Mouse (Mus musculus) forebrain, embryonic 13.5 days (tissue): ENCODE measurements around the gene Tcf20. TPM values are rescaled to one million over a fixed set of nuclear protein-coding genes. Genes with fewer than 3 reads are reported as not detected.
A peak's percentile ranks its signal among the peaks of the same experiment; 100 is the strongest.

Experiments
- ATAC-seq: fragments of 200-750 bp; cut with Nextera tagmentation; 2 replicates; pipeline ENCODE4 v1.8.0; 2017
- H3K27ac ChIP-seq: fragments of 300-500 bp; sonication (generic); 2 replicates; pipeline ENCODE4 v1.5.1; 2015; ENCODE audit warnings: inconsistent platforms, mild to moderate bottlenecking, moderate library complexity
- H3K27me3 ChIP-seq: fragments of 300-500 bp; sonication (generic); 2 replicates; pipeline ENCODE4 v1.6.1; 2015; ENCODE audit warnings: mild to moderate bottlenecking, inconsistent platforms
- H3K36me3 ChIP-seq: fragments of 300-500 bp; sonication (generic); 2 replicates; pipeline ENCODE4 v1.6.1; 2015; ENCODE audit warnings: mild to moderate bottlenecking, inconsistent platforms; ENCODE audit not compliant: poor library complexity, severe bottlenecking
- H3K4me1 ChIP-seq: fragments of 300-500 bp; sonication (generic); 2 replicates; pipeline ENCODE4 v1.6.1; 2015; ENCODE audit warnings: inconsistent platforms
- H3K4me2 ChIP-seq: fragments of 300-500 bp; sonication (generic); 2 replicates; pipeline ENCODE4 v1.6.1; 2015; ENCODE audit warnings: inconsistent platforms, mild to moderate bottlenecking, moderate library complexity
- H3K4me3 ChIP-seq: fragments of 300-500 bp; sonication (generic); 2 replicates; pipeline ENCODE4 v1.5.1; 2015; ENCODE audit warnings: mild to moderate bottlenecking, inconsistent platforms
- H3K9ac ChIP-seq: fragments of 300-500 bp; sonication (generic); 2 replicates; pipeline ENCODE4 v1.6.1; 2015; ENCODE audit warnings: mild to moderate bottlenecking, inconsistent platforms
- H3K9me3 ChIP-seq: fragments of 300-500 bp; sonication (generic); replicated peaks from 2 replicates; pipeline ENCODE4 v1.6.1; 2016; ENCODE audit warnings: inconsistent platforms
- WGBS: fragments of 180-500 bp; shearing (Covaris S2); methylation state at CpG from one replicate; pipeline ENCODE4 v1.1.7; 2015; 5-methylcytosine and 5-hydroxymethylcytosine counted together
- polyA plus RNA-seq: library from polyadenylated mRNA; unstranded; fragments of >200 nt; fragmentation: Nextera tagmentation; extraction: Ambion mirVana; gene quantifications from 2 replicates; pipeline ENCODE4 v1.2.1, GENCODE M21; 2015

The Tcf20 gene
- polyA plus RNA-seq, 1 experiment from 2014 or later, result 15.3 TPM

DNA sequence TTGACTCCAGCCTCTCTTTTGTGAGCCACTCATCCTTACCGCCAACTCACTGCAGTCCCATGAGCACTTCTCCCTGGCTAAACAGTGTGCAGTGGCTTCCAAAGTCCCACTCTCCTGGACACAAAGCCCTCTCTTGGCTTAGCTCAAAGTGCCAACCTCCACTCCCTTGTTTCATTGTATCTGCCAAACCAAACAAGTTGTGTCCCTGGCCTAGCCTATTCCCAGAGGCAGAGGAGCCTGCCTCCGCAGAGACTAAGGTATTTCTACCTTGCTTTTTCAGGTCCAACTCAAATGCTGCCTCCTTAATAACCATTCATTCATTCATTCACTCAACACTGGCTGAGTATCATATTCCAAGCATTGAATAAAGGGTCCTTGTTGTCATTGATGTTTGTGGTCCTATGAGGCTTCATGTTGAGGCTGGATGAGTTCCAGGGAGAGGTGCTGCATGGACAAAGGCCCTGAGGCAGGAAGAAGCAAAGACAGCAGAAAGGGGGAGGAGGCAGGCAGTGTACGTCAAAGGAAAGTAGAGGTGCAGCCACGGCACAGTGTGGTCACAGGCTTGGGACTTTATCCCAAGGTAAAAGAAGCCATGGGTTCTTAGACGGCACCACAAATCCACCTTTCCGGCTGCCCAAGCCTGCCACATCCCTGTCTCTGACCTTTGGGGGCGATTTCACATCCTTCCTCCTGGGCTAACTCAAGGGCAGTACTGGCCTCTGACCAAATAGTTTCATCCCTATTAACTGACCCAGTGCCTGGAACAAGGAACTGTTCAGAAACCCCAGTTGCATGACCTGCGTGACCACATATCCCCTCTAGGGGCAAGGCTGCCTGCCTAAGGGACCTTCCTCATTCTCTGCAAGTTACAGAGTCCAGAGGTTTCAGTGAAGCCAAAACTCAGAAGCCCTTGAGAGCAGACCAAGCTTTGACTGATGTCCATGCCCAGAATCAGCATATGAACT, 82.0 kb downstream of the Tcf20 start:
- ATAC-seq, result no peak
- Histone ChIP-seq H3K36me3 (no peaks in the 10 kb centered on the region), H3K9me3 (no peaks in the 10 kb centered on the region), H3K4me2 (no peak overlapping the region), H3K4me1 (peaks cover 74% of the 10 kb centered on the region), H3K9ac (no peak overlapping the region), H3K4me3 (no peak overlapping the region), H3K27me3 (peaks cover 28% of the 10 kb centered on the region), H3K27ac (no peak overlapping the region)
- 61% methylated on average over 8 of the region's 8 CpGs for WGBS

DNA sequence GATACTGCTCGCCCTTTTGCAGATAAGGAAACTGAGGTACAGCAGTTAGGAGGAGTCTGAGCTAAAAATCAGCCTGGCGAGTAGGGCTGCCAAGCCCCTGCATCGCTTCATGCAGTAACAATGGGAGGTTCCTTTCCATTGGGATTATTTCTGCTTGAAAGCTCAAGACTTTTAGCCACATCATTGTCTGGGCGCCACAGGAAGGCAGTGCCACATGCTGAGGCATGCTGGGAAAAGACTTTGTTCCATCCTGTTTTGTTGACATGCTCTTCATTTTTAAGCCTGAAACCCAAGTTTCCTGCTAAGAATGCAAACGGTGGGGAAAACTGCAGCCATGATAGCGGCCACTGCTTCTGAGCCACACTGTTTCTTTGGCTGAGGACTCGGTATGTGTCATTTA, 83.1 kb downstream of the Tcf20 start:
- no peak overlapping the region for H3K9ac ChIP-seq

DNA sequence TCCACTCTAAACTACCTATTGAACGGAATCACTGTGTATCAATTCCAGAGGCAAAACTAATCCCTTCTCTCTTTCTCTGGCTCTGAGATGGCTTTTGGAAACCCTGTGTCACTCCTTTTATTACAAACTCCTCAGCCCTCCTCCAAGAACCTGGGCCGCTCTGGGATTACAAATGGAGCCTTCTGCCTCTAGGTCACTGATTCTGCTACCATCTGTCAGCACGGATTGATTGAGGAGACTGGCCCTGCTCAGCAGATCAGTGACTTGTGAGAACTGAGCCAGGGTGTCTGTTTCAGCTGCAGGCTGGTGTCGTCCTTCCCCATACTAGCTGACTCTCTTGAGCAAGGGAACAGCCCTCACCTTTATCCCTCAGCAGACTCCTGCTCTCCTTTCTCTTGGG, 85.2 kb downstream of the Tcf20 start:
- Histone ChIP-seq H3K4me1 (peaks cover 91% of the 10 kb centered on the region), H3K27ac (no peak overlapping the region), H3K4me3 (no peak overlapping the region), H3K9ac (peak overlapping the region; percentile 5; the same call in 1 of the 2 replicates), H3K9me3 (no peaks in the 10 kb centered on the region), H3K36me3 (no peaks in the 10 kb centered on the region), H3K27me3 (peaks cover 14% of the 10 kb centered on the region), H3K4me2 (no peak overlapping the region)
- ATAC-seq, result no peak
- WGBS, result 27% methylated on average over 4 of the region's 4 CpGs

More for the DNA sequence above, 83.1 kb downstream of the Tcf20 start:
- Histone ChIP-seq H3K27ac (peak overlapping the region; percentile 21), H3K9me3 (no peaks in the 10 kb centered on the region), H3K36me3 (no peaks in the 10 kb centered on the region), H3K4me2 (no peak overlapping the region), H3K4me1 (peaks cover 80% of the 10 kb centered on the region), H3K4me3 (no peak overlapping the region), H3K27me3 (peaks cover 17% of the 10 kb centered on the region)
- no peak for ATAC-seq
- WGBS, result 10% methylated on average over 7 of the region's 7 CpGs

DNA sequence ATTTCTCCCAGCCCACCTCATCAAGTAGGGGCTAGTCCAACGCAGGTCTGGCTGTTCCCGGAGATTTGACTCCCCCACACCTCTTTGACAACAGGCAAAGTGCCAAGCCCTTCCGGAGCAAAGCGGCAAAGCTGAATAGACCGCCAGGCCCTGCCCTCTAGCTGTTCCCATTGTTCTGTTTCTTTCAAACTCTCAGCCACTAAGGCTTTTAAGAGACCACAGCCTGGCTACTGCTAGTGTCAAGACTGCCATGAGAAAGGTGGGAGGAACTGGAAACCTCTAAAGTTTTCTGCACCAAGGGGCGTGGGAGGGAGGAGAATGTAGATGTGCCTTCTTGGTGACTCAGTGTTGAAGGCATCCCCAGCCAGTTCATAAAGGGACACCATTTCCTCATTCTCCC, 86.4 kb downstream of the Tcf20 start:
- no peak for ATAC-seq
- Histone ChIP-seq H3K9ac (no peak overlapping the region), H3K4me2 (peak overlapping the region; percentile 20; the same call in 1 of the 2 replicates), H3K4me1 (peaks cover 87% of the 10 kb centered on the region), H3K27me3 (peaks cover 14% of the 10 kb centered on the region; the same call in 1 of the 2 replicates), H3K9me3 (no peaks in the 10 kb centered on the region), H3K4me3 (no peak overlapping the region), H3K27ac (no peak overlapping the region), H3K36me3 (no peaks in the 10 kb centered on the region)
- WGBS, result under 1% methylated on average over 6 of the region's 6 CpGs

DNA sequence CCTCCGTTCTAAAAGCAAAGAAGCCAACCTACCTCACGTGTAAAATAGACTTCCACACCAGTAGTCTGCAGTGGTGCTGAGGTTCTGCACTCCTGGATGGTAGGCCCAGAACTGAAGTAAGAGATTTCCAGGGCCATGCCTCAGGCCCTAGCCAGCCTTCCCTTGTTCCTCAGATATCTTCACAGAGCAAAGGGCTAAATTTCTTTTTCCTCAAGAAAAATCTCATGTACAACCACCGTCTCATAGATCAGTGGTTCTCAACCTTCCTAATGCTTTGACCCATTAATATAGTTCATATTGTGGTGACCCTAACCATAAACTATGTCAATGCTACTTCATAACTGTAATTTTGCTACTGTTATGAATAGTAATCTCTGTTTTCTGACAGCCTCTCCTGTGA, 87.3 kb downstream of the Tcf20 start:
- H3K4me3 ChIP-seq, result peak overlapping the region; percentile 92
- no peaks in the 10 kb centered on the region for H3K9me3 ChIP-seq
- H3K27me3 ChIP-seq, result peaks cover 14% of the 10 kb centered on the region; the same call in 1 of the 2 replicates
- 37% methylated on average over 3 of the region's 3 CpGs for WGBS
- peak overlapping the region; percentile 95 for H3K4me2 ChIP-seq
- no peaks in the 10 kb centered on the region for H3K36me3 ChIP-seq
- peak overlapping the region; percentile 43 for H3K9ac ChIP-seq
- H3K4me1 ChIP-seq, result peaks cover 81% of the 10 kb centered on the region
- H3K27ac ChIP-seq, result no peak overlapping the region; the same call in 1 of the 2 replicates
- no peak for ATAC-seq

DNA sequence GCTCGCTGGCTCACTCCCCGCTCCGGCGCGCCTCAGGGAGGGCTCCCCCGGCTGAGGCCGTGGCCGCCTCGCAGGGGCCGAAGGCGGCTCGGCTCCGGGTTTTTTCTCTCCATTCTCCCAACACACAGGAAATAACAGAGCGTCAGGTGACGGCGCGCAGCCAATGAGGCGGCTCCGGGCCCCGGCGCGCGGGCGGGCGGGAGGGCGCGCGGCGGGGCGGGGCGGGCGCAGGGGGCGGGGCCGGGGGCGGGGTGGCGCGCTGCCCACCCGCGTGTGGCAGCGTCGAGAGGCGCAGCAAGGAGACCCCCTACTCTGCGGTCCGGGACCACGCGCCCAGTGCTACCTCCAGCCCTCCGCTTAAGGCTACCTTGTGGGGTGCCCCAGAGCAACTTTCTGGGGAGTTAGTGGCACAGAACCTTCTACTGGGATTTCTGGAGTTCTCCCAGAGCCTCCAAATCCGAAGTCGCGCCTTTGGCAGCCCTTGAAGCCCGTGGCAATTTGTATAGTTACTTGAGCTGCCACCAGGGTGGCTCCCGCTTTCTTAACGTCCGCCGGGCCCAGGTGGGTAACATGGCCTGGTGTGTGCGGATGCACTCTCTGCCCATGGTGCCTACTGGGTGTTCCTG, 87.9 kb downstream of the Tcf20 start:
- peaks cover 76% of the 10 kb centered on the region for H3K4me1 ChIP-seq
- peak overlapping the region; percentile 95 for H3K9ac ChIP-seq
- peak overlapping the region; percentile 95 for H3K4me2 ChIP-seq
- ATAC-seq, result peak; percentile 93
- H3K27ac ChIP-seq, result peak overlapping the region; percentile 96
- 1% methylated on average over 39 of the region's 56 CpGs for WGBS
- no peaks in the 10 kb centered on the region for H3K9me3 ChIP-seq
- no peaks in the 10 kb centered on the region for H3K36me3 ChIP-seq
- peaks cover 14% of the 10 kb centered on the region; the same call in 1 of the 2 replicates for H3K27me3 ChIP-seq
- H3K4me3 ChIP-seq, result peak overlapping the region; percentile 92

DNA sequence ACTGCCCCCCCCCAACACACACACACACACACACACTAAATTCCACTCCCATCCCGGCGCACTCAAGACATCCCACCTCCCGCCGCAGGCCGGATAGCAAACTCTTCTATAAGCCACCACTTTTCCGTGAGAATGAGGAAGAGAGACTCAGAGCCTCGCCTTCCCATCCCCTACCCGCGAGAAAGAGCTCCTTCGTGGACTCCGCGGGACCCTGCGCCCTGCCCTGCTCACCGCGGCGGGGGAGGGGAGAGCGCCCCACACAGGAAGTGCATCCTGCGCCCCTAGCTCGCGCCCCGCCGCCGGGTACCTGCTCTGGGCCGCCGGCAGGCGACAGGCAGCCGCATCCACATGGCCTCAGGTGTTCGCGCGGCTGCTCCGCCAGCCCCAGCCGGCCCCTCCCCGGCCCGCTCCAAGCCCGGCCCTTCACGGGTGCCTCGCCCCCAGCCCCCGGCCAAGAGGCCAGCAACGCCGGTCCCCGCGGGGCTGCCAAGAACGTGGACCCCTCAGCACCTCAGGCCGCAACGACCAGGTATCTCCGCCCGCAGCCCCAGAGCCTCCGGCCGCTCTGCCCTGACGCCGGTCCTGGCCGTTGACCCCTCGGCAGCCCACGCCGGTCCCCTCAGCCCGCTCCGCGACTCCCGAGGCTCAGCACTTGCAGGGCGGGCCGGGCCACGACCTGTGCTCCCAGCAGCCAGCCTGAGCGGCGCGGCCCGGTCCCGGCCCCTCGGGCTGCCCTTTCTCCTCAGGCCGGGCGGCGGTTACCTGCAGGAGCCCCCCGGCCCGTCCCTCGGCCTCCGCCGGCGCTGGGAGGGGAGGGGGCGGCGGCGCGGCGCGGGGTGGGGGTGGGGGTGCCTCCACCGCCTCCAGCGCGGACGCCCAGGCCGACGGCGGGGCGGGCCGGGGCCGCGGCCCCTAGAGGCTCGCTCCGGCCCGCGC, 88.7 kb downstream of the Tcf20 start:
- Histone ChIP-seq H3K4me2 (peak overlapping the region; percentile 95), H3K27ac (peak overlapping the region; percentile 96), H3K27me3 (peaks cover 14% of the 10 kb centered on the region; the same call in 1 of the 2 replicates), H3K9ac (peak overlapping the region; percentile 95), H3K4me3 (peak overlapping the region; percentile 92), H3K4me1 (peaks cover 68% of the 10 kb centered on the region), H3K36me3 (no peaks in the 10 kb centered on the region), H3K9me3 (no peaks in the 10 kb centered on the region)
- WGBS, result 0% methylated on average over 61 of the region's 98 CpGs
- ATAC-seq, result peak; percentile 70

DNA sequence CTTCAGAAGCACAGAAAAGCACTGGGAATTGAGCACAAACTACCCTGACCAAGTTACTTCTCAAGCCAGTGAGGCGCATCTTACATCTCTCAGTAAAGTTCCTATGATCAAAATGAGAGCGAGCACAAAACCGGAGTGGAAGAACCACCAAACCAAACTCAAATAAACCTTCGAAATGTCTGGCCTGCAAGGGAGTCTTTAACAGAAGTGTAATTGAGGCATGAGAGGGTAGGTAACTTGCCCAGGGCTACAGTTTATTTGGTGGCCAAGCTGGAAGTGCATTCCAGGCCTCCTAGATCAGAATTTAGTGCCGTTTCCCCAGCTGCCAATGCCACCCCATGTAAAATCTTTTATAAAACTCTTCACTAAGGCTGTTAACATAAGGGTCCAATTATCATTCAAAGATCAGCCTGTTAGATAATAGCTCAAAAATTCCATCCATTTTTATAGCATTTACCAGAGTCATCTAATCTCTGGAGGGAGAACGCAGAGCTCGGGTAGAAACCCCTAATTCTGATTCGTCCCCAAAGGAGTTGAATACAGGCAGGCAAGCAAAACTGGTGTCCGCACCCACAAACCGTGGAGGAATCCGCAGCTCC, 89.4 kb downstream of the Tcf20 start:
- Histone ChIP-seq H3K9me3 (no peaks in the 10 kb centered on the region), H3K27me3 (peaks cover 6% of the 10 kb centered on the region; the same call in 1 of the 2 replicates), H3K4me1 (peaks cover 61% of the 10 kb centered on the region), H3K4me2 (peak overlapping the region; percentile 95), H3K9ac (peak overlapping the region; percentile 95), H3K27ac (0 out of 2 replicates have a peak overlapping the region, but pooled peaks have one; percentile 96), H3K4me3 (peak overlapping the region; percentile 92), H3K36me3 (no peaks in the 10 kb centered on the region)
- no peak for ATAC-seq
- WGBS, result 17% methylated on average over 11 of the region's 11 CpGs

DNA sequence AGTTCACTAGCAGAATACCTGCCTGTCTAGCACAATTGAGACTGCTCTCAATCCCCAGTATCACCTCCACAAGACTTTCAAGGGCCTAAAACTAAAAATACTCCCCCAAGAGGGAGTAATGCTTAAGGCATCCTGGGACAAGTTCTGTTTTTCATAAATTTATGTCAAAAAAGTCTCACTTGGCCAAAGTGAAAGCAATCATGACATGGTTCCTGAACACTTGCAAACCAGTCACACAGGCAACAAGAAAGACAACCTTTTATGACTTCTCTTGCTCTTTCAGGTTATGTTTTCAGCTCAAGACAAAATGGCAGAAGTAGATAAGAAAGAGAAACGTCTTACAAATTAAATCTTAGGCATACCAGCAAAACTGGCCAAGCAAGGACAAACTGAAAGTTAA, 91.3 kb downstream of the Tcf20 start:
- H3K4me1 ChIP-seq, result peaks cover 42% of the 10 kb centered on the region
- H3K4me2 ChIP-seq, result no peak overlapping the region
- WGBS, result 63% methylated on average over 1 of the region's 1 CpGs
- no peak overlapping the region for H3K27ac ChIP-seq
- H3K9me3 ChIP-seq, result no peaks in the 10 kb centered on the region
- H3K36me3 ChIP-seq, result no peaks in the 10 kb centered on the region
- no peak for ATAC-seq
- no peak overlapping the region for H3K4me3 ChIP-seq
- no peak overlapping the region for H3K9ac ChIP-seq
- 0 out of 2 replicates have a peak, but pooled peaks cover 3% of the 10 kb centered on the region for H3K27me3 ChIP-seq

DNA sequence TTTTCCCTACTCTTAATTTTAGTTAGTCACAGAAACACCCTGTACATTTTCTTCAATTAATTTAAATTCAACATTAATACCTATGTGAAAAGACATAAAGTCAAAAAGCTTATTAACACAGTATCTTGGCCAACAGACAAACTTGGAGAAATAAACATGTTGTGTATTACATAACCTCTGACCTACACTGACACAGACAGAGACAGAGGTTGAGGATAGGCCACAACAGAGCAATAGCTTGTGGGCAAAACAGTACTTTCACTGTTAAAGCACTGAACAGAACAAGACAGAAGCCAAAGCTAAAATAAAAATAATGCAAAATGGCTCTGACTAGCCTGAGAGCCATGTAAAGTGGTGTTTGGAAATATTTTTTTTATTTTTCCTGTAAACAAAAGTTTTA, 97.2 kb downstream of the Tcf20 start:
- H3K9me3 ChIP-seq, result no peaks in the 10 kb centered on the region
- no peaks in the 10 kb centered on the region for H3K4me1 ChIP-seq
- no peak overlapping the region for H3K4me2 ChIP-seq
- H3K9ac ChIP-seq, result no peak overlapping the region
- H3K27me3 ChIP-seq, result no peaks in the 10 kb centered on the region
- no peak overlapping the region for H3K27ac ChIP-seq
- H3K36me3 ChIP-seq, result no peaks in the 10 kb centered on the region
- H3K4me3 ChIP-seq, result no peak overlapping the region
- no peak for ATAC-seq

DNA sequence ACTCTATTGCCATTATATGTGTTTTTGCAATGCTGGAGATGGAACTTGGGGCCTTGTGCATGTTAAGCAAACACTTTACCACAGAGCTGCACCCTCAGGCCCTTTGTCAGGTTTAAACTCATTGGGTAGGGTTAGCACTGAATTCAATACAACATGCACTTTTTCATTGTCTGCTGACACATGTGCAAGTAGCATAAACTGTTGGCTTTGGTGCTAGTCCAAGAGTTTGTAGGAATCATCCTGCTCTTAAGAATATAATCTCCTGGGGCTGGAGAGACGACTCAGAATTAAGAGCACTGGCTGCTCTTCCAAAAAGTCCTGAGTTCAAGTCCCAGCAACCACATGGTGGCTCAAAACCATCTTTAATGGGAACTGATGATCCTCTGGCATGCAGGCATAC, 98.2 kb downstream of the Tcf20 start:
- no peak overlapping the region for H3K4me3 ChIP-seq
- no peak overlapping the region for H3K9ac ChIP-seq
- no peak overlapping the region for H3K4me2 ChIP-seq
- no peaks in the 10 kb centered on the region for H3K4me1 ChIP-seq
- no peak for ATAC-seq
- H3K27ac ChIP-seq, result no peak overlapping the region
- H3K27me3 ChIP-seq, result no peaks in the 10 kb centered on the region
- 81% methylated on average over 1 of the region's 1 CpGs for WGBS
- no peaks in the 10 kb centered on the region for H3K9me3 ChIP-seq
- no peaks in the 10 kb centered on the region for H3K36me3 ChIP-seq
